Comparison of ENCODE assay signal across 8 mouse cellular contexts in genomic region chr9:75071029-75071705, GRCm38 (mm10). TPM values are rescaled to one million over a fixed set of nuclear protein-coding genes. Genes with fewer than 3 reads are reported as not detected.
DNase-seq lines count a peak whose midpoint lies in the region; ATAC-seq lines count a peak whose summit lies in the region.

No protein-coding gene starts in this region.

- ATAC-seq in hindbrain, embryonic 15.5 days (ENCODE audit: low FRiP score, low read depth), result peak; percentile 96

- 1% methylated on average over 66 of the region's 92 CpGs for WGBS in hindbrain, embryonic 15.5 days

- no peaks in the 10 kb centered on the region for H3K36me3 ChIP-seq in hindbrain, embryonic 15.5 days

- peak overlapping the region; percentile 97 for H3K27ac ChIP-seq in hindbrain, embryonic 15.5 days (replicated peaks)

- peaks cover 28% of the 10 kb centered on the region for H3K4me1 ChIP-seq in hindbrain, embryonic 15.5 days (replicated peaks)

- H3K27me3 ChIP-seq in hindbrain, embryonic 15.5 days, result no peaks in the 10 kb centered on the region

- H3K4me3 ChIP-seq in hindbrain, embryonic 15.5 days, result peak overlapping the region; percentile 98

- H3K9me3 ChIP-seq in hindbrain, embryonic 15.5 days, result no peaks in the 10 kb centered on the region

- peak; percentile 69 for DNase-seq in T-cell, adult 2 months (ENCODE audit: low spot score)
- DNase-seq in cerebellum, postnatal 25 days, result peak; percentile 93
- DNase-seq in frontal cortex, postnatal 36 days (ENCODE audit: low spot score in 2 of 2), result peak; percentile 79 to 80
- DNase-seq in left cerebral cortex, adult 11 months (ENCODE audit: low spot score), result peak; percentile 59
- peak; percentile 79 to 86 for DNase-seq in lung, postnatal 4 days
- DNase-seq in retina, postnatal 1 day, result peak; percentile 91
- DNase-seq in thymus, postnatal 4 days, result peak; percentile 79

- H3K4me2 ChIP-seq in hindbrain, embryonic 15.5 days, result peak overlapping the region; percentile 65

- H3K9ac ChIP-seq in hindbrain, embryonic 15.5 days, result peak overlapping the region; percentile 91

RNA-seq across cellular contexts. Expression of gene Myo5a, which starts 0.4 kb away (rescaled TPM):
- 34.2 and 41.1 TPM in 2 replicates for polyA plus RNA-seq in hindbrain, embryonic 15.5 days (2015; fragmentation: Nextera tagmentation; extraction: Ambion mirVana)

RNA-seq across cellular contexts. Expression of gene Arpp19, which starts 33.8 kb away (rescaled TPM):
- 197 and 204 TPM in 2 replicates for polyA plus RNA-seq in hindbrain, embryonic 15.5 days (2015; fragmentation: Nextera tagmentation; extraction: Ambion mirVana)

Comparison
In these comparisons a context has a peak if more than half of its experiments do, and no peak if none do; other contexts are left out.
1. Peak in every context shown above with its lines: DNase-seq, ATAC-seq, H3K4me3 ChIP-seq and H3K27ac ChIP-seq.